Mouse (Mus musculus) adrenal gland, postnatal 0 days (tissue): Measurements from ENCODE around the gene Coro1b. TPM values are rescaled to one million over a fixed set of nuclear protein-coding genes. Genes with fewer than 3 reads are reported as not detected.

ENCODE experiments used
- polyA plus RNA-seq: library from polyadenylated mRNA; unstranded; fragments of >200 nt; fragmentation: Nextera tagmentation; extraction: Ambion mirVana; gene quantifications from 2 replicates; pipeline ENCODE4 v1.2.1, GENCODE M21; 2015

The Coro1b gene
- polyA plus RNA-seq = 169 and 210 TPM in 2 replicates

GRCm38 (mm10) chr19:4148491-4148806, at the start of gene Coro1b:
TSS of gene Coro1b (plus strand) at chr19:4148619.

GRCm38 (mm10) chr19:4099837-4100717, 48.3 kb upstream of the Coro1b start, which contains the start of gene Pitpnm1:
TSS of gene Pitpnm1 (plus strand) at chr19:4099998.

DNA sequence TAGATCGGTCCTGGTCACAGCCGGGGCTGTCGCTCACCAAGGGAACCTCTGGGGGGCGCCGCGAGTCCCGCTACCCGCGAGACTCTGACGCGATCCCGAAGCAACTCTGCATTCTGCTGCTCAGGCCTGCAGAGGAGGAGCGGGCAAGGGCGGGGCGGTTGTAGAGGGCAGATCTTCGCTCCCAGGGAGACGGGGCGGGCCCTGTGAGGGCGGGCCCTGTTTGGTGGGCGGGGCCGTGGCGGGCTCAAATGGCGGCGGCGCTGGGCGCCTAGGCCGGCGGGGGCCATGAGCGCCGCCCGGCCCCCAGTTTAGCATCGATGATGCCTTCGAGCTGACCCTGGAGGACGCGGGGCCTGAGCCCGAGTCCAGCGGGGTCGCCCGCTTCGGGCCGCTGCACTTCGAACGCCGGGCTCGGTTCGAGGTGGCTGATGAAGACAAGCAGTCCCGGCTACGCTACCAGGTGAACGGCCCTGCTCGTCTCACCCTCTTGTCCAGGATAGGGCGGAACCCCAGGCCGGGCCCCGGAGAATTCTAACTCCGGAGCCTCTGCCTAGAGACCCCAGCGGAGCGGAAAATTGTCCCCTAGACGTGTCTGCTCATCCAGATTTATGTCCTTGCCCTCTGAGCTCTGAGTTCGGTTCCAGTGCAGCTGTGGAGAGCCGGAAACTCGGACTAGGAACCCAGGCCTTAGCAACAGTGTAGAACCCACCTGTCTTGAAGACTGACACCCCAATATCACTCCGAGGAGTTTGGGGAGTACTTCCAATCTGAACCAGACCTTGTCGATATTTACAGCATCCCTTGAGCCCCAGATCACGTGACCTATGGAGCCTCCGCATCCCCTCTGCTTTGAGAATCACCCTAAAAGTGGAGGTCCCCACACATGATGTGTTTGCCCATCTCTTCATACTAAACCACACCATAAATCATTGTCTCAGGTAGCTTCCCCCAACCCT, 22.4 kb upstream of the Coro1b start, which contains the start of gene Aip:
TSS of gene Aip (minus strand) at position 118 of the 956 bp plus-strand sequence.

GRCm38 (mm10) chr19:4139446-4139845, 9.0 kb upstream of the Coro1b start, which contains the start of gene Gpr152:
TSS of gene Gpr152 (plus strand) at chr19:4139787.

DNA sequence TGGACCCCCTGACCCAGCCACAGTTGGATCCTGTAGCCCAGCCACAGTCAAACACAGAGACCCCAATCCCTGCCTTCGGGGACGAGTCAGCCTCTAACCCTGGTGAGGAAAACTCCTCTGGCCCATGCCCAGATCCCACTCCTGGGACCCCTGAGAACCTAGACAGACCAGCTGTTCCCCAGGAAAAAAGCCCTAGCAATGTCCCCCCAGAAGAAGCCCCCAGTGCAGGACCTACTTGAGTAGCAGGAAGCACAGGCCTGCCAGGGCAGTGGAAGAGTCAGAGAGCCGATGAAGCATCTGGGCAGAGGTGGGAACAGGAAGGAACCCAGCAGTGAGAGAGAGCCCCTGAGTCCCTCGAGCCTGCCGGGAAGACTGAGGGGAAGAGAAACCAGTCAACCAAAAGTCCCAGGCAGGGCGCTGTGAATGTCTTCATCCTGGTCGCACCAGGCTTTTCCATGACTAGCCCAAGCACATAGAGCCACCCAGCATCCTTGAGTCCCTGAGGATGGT, 4.6 kb upstream of the Coro1b start, which contains the start of gene Cabp4:
TSS of gene Cabp4 (minus strand) at position 275 of the 510 bp plus-strand sequence.

DNA sequence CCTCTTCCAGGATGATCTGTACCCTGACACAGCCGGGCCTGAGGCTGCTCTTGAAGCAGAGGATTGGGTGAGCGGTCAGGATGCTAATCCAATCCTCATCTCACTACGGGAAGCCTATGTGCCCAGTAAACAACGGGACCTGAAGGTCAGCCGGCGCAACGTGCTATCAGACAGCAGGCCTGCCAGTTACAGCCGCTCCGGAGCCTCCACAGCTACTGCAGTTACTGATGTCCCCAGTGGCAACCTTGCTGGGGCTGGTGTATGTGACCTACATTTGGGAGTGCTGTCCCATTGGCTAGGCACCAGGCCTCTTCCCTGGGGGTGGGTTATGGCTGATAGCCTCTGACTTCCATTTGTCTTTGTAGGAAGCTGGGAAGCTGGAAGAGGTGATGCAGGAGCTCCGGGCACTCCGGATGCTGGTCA, 4.8 kb downstream of the Coro1b start, which contains the start of gene Ptprcap:
TSS of gene Ptprcap (plus strand) at position 373 of the 423 bp plus-strand sequence.

DNA sequence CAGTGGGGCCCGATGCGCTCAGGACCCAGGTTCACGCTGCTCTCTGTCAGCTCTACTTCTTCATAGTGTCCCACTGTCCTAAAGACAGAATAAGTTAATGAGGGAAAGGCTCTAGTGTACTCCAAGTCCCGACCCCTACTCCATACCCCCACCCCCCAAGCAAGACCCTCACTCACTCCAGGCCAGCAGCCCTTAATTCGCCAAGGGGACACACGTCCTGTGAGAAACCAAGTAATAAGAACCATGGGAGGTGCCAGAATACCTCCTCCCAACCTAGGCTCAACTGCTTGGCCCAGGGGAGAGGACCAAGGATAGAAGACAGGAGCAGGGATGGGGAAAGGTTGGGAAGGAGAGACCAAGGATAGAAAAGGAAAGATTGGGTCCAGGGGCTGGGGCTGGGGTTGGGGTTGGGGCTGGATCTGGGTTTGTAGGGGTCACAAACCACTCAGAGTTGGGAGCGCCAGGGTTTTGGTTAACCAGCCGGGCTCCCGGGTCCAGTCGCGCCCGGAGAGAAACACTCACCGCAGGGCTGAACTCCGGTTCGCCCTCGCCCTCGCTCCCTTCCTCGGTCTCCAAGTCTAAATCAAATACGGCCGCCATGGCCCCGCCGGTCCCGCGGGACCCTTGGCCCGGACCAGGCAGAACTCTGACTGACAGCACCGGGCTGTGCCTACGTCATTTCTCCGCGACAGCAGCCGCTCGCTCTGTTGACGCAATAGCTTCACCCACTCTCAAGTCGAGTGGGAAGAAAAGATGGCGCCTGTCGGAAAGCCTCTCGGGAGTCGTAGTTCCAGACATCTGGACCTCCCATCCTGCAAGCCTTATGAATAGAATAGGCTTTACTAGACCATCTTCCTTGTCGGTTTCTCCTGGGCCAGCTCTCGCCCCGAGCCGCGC, 14.5 kb downstream of the Coro1b start, which contains the start of gene Rps6kb2:
TSS of gene Rps6kb2 (minus strand) at position 709 of the 897 bp plus-strand sequence.

DNA sequence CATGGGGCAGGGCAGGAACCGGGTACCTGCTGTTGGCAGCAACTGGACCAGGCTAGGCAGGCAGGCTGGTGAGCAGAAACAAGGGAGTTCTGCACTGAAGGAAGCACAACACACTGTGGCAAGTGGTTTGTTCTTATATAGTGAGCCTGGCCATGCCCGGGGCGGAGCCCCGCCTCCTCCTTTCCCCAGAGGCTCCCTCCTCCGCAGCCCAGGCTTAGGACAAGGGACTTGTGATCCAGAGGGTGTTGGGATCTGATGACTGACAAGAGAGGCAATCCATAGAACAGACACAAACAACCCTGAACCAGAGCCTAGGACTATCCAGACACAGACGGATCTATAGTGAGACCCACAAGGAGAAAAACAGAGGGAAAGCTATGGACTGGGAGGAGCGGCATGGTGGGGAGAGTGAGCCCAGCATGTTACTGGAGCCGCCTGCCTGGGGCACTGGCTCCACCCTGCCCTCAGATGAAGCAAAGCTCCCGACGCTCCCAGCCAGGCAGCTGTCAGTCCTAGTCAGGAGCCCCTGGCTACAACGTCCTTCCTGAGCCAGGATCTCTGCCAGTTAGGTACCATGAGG, 27.0 kb downstream of the Coro1b start, which contains the start of gene Carns1:
TSS of gene Carns1 (minus strand) at position 112 of the 580 bp plus-strand sequence.

DNA sequence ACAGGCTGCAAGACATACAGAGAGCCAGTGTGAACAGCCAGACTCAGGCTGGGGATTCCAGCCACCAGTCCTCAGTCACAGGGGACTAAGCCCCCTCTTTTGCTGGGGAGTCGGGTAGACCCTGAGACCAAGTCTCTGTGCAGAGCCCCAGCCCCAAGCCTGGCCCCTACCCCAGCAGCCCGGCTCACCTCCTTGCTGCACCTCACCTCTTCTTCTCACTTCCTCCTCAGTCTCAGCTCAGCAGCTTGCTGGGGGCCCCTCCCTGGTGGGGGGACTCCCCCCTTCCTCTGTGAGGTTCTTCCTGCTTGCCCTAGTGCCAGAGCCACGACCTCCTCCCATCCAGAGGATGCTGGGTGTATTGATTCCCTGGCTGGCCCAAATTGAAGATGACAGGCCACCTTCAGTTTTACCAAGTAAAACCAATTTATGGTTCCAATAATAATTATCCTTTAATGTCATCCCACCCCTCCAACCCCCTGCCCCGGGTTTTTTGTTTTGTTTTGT, 42.5 kb downstream of the Coro1b start, which contains the start of gene Tbc1d10c:
TSS of gene Tbc1d10c (minus strand) at position 454 of the 504 bp plus-strand sequence.

GRCm38 (mm10) chr19:4191528-4192250, 43.3 kb downstream of the Coro1b start, which contains the start of gene Ppp1ca:
TSS of gene Ppp1ca (plus strand) at chr19:4192065.

GRCm38 (mm10) chr19:4201291-4201909, 53.0 kb downstream of the Coro1b start, which contains the start of gene Rad9a:
TSS of gene Rad9a (minus strand) at chr19:4201662.

Other genes starting within 250 kb of the Coro1b start
- 25.1 and 40.7 TPM in 2 replicates for gene Tcirg1, start 241.5 kb upstream of the Coro1b start, polyA plus RNA-seq
- 485 and 531 TPM in 2 replicates for gene Ndufs8, start 235.8 kb upstream of the Coro1b start, polyA plus RNA-seq
- gene Aldh3b1, start 218.8 kb upstream of the Coro1b start, polyA plus RNA-seq = 81.3 and 172 TPM in 2 replicates
- gene Unc93b1, start 213.4 kb upstream of the Coro1b start, polyA plus RNA-seq = 35.9 and 57.3 TPM in 2 replicates
- 0.09 TPM in 1 of 2 replicates, not detected in the other for gene Aldh3b3, start 190.0 kb upstream of the Coro1b start, polyA plus RNA-seq
- 0.28 and 0.51 TPM in 2 replicates for gene Aldh3b2, start 176.3 kb upstream of the Coro1b start, polyA plus RNA-seq
- 19.0 and 38.9 TPM in 2 replicates for gene Acy3, start 162.0 kb upstream of the Coro1b start, polyA plus RNA-seq
- gene Tbx10, start 155.9 kb upstream of the Coro1b start, polyA plus RNA-seq = not detected in 2 replicates
- gene Nudt8, start 148.0 kb upstream of the Coro1b start, polyA plus RNA-seq = 47.5 and 51.7 TPM in 2 replicates
- 0.63 and 1.1 TPM in 2 replicates for gene Gm49405, start 148.0 kb upstream of the Coro1b start, polyA plus RNA-seq
- 1.3 and 1.9 TPM in 2 replicates for gene Doc2g, start 145.3 kb upstream of the Coro1b start, polyA plus RNA-seq
- gene Ndufv1, start 135.8 kb upstream of the Coro1b start, polyA plus RNA-seq = 157 and 202 TPM in 2 replicates
- 407 and 489 TPM in 2 replicates for gene Gstp1, start 110.6 kb upstream of the Coro1b start, polyA plus RNA-seq
- 6.0 and 9.7 TPM in 2 replicates for gene Gstp2, start 102.6 kb upstream of the Coro1b start, polyA plus RNA-seq
- 3.0 and 3.5 TPM in 2 replicates for gene Gstp3, start 89.0 kb upstream of the Coro1b start, polyA plus RNA-seq
- gene Cabp2, start 67.0 kb upstream of the Coro1b start, polyA plus RNA-seq = not detected in 2 replicates
- gene Cdk2ap2, start 51.4 kb upstream of the Coro1b start, polyA plus RNA-seq = 66.6 and 102 TPM in 2 replicates
- gene Pitpnm1, start 48.6 kb upstream of the Coro1b start, polyA plus RNA-seq = 12.9 and 14.0 TPM in 2 replicates
- gene Aip, start 22.8 kb upstream of the Coro1b start, polyA plus RNA-seq = 78.0 and 102 TPM in 2 replicates
- gene Gpr152, start 8.8 kb upstream of the Coro1b start, polyA plus RNA-seq = not detected in 2 replicates
- 0.03 and 0.06 TPM in 2 replicates for gene Cabp4, start 4.6 kb upstream of the Coro1b start, polyA plus RNA-seq
- gene Ptprcap, start 5.0 kb downstream of the Coro1b start, polyA plus RNA-seq = 2.5 and 4.9 TPM in 2 replicates
- gene Rps6kb2, start 14.7 kb downstream of the Coro1b start, polyA plus RNA-seq = 30.3 and 45.3 TPM in 2 replicates
- gene Carns1, start 26.9 kb downstream of the Coro1b start, polyA plus RNA-seq = 3.3 and 4.0 TPM in 2 replicates
- 3.2 and 4.0 TPM in 2 replicates for gene Tbc1d10c, start 42.7 kb downstream of the Coro1b start, polyA plus RNA-seq
- 713 and 730 TPM in 2 replicates for gene Ppp1ca, start 43.4 kb downstream of the Coro1b start, polyA plus RNA-seq
- 11.1 and 14.0 TPM in 2 replicates for gene Rad9a, start 53.0 kb downstream of the Coro1b start, polyA plus RNA-seq
- 3.1 and 4.0 TPM in 2 replicates for gene Clcf1, start 65.6 kb downstream of the Coro1b start, polyA plus RNA-seq
- not detected in 2 replicates for gene AC109138.7, start 65.7 kb downstream of the Coro1b start, polyA plus RNA-seq
- 63.7 and 66.1 TPM in 2 replicates for gene Pold4, start 83.3 kb downstream of the Coro1b start, polyA plus RNA-seq
- gene Ssh3, start 120.6 kb downstream of the Coro1b start, polyA plus RNA-seq = 10.8 and 19.7 TPM in 2 replicates
- 5.3 and 7.1 TPM in 2 replicates for gene Ankrd13d, start 134.5 kb downstream of the Coro1b start, polyA plus RNA-seq
- 11.0 and 11.6 TPM in 2 replicates for gene Grk2, start 157.6 kb downstream of the Coro1b start, polyA plus RNA-seq
- gene Kdm2a, start 249.7 kb downstream of the Coro1b start, polyA plus RNA-seq = 22.5 and 28.7 TPM in 2 replicates